Mouse (Mus musculus) megakaryocyte, embryonic 14.5 days (primary cell): ENCODE data around the gene Ccdc138.

Experiments used
- FLI1 ChIP-seq: IDR thresholded peaks from 2 replicates; pipeline ENCODE4 v1.6.1; 2012; ENCODE audit warnings: low read length, inconsistent platforms, mixed read lengths
- GATA1 ChIP-seq: IDR thresholded peaks from 3 replicates; pipeline ENCODE4 v1.6.1; 2012; ENCODE audit warnings: mixed read lengths, low read length, inconsistent platforms, borderline replicate concordance

DNA sequence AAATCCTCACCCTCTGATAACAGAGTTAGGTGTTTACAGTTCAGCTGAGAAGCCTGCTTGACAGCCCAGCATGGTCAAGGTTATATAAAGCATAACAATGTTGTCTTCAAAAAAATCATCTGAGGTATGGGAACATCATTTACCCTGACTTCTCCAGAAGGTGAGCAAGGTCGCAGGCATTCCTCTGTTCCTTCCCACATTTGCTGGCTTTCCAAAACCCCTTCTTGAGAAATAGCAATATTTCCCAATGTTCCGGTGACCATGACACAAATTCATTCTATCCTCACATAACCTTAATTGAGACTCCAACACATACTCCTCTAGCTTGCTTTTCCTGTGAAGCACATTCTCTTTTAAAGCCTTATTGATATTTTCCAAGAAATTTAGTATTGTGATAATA lies 768 bp downstream of the Ccdc138 start:
- TF ChIP-seq FLI1 (no peak), GATA1 (no peak)
